Mouse (Mus musculus) kidney, embryonic 15.5 days (tissue): ENCODE measurements around the gene Pus7l. TPM values are rescaled to one million over a fixed set of nuclear protein-coding genes. Genes with fewer than 3 reads are reported as not detected.
"Not testable (repeated sequence)": the region's sequence is repeated elsewhere in the genome, so short reads cannot be mapped to it uniquely, and the experiment has no call there.

ENCODE experiments used
- ATAC-seq: fragments of 200-750 bp; cut with Nextera tagmentation; replicated peaks from 2 replicates; pipeline ENCODE4 v1.8.0; 2017; ENCODE audit warnings: moderate TSS enrichment; ENCODE audit not compliant: low FRiP score
- H3K27ac ChIP-seq: fragments of 300-500 bp; sonication (generic); 2 replicates; pipeline ENCODE4 v1.5.1; 2015; ENCODE audit warnings: mild to moderate bottlenecking, inconsistent platforms
- H3K27me3 ChIP-seq: fragments of 300-500 bp; sonication (generic); 2 replicates; pipeline ENCODE4 v1.6.1; 2015; ENCODE audit warnings: inconsistent platforms
- H3K36me3 ChIP-seq: fragments of 300-500 bp; sonication (generic); 2 replicates; pipeline ENCODE4 v1.6.1; 2015; ENCODE audit warnings: inconsistent platforms
- H3K4me1 ChIP-seq: fragments of 300-500 bp; sonication (generic); 2 replicates; pipeline ENCODE4 v1.6.1; 2015; ENCODE audit warnings: inconsistent platforms
- H3K4me2 ChIP-seq: fragments of 300-500 bp; sonication (generic); 2 replicates; pipeline ENCODE4 v1.6.1; 2015; ENCODE audit warnings: moderate library complexity, mild to moderate bottlenecking, inconsistent platforms
- H3K4me3 ChIP-seq: fragments of 300-500 bp; sonication (generic); replicated peaks from 2 replicates; pipeline ENCODE4 v1.5.1; 2015; ENCODE audit warnings: mild to moderate bottlenecking, inconsistent platforms
- H3K9ac ChIP-seq: fragments of 300-500 bp; sonication (generic); 2 replicates; pipeline ENCODE4 v1.6.1; 2015; ENCODE audit warnings: mild to moderate bottlenecking, inconsistent platforms
- H3K9me3 ChIP-seq: fragments of 300-500 bp; sonication (generic); replicated peaks from 2 replicates; pipeline ENCODE4 v1.6.1; 2016; ENCODE audit warnings: inconsistent platforms
- WGBS: fragments of 180-500 bp; shearing (Covaris S2); methylation state at CpG from one replicate; pipeline ENCODE4 v1.1.7; 2015; ENCODE audit warnings: mixed read lengths; 5-methylcytosine and 5-hydroxymethylcytosine counted together
- polyA plus RNA-seq: library from polyadenylated mRNA; unstranded; fragments of >200 nt; fragmentation: Nextera tagmentation; extraction: Ambion mirVana; gene quantifications from 2 replicates; pipeline ENCODE4 v1.2.1, GENCODE M21; 2015

Gene Pus7l
- polyA plus RNA-seq, 1 experiment from 2014 or later: 10.0 TPM

GRCm38 (mm10) chr15:94494445-94494844 lies 48.9 kb downstream of the Pus7l start:
- H3K27me3 ChIP-seq: no peaks in the 10 kb centered on the region
- no peak overlapping the region for H3K4me3 ChIP-seq
- H3K4me1 ChIP-seq: no peaks in the 10 kb centered on the region
- no peak overlapping the region for H3K4me2 ChIP-seq
- no peak overlapping the region for H3K9ac ChIP-seq
- 97% methylated on average over 1 of the region's 1 CpGs for WGBS
- no peak for ATAC-seq
- H3K27ac ChIP-seq: no peak overlapping the region
- H3K36me3 ChIP-seq: no peaks in the 10 kb centered on the region
- no peaks in the 10 kb centered on the region for H3K9me3 ChIP-seq

DNA sequence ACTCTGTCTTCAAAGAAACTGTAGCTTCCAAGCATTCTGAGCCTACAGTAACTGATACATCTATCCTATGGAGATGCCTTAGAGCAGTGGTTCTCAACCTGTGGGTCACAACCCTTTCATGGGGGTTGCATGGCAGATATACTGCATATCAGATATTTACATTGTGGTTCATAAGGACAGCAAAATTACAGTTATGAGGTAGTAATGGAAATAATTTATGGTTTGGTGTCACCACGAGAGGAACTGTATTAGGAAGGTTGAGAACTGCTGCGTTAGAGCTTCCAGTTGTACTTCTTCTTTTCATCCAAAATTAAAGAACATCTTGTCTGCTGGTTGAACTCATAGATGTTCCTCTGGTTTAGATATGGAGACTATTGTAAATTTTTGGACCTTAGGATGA lies 53.9 kb downstream of the Pus7l start:
- Histone ChIP-seq H3K27ac (no peak overlapping the region), H3K9me3 (no peaks in the 10 kb centered on the region), H3K4me1 (no peaks in the 10 kb centered on the region), H3K4me3 (no peak overlapping the region), H3K27me3 (no peaks in the 10 kb centered on the region), H3K9ac (no peak overlapping the region), H3K4me2 (no peak overlapping the region), H3K36me3 (no peaks in the 10 kb centered on the region)
- no peak for ATAC-seq
- 76% methylated on average over 2 of the region's 2 CpGs for WGBS

- H3K36me3 ChIP-seq, H3K9me3 ChIP-seq, ATAC-seq, H3K4me3 ChIP-seq, H3K27me3 ChIP-seq, H3K4me2 ChIP-seq, H3K9ac ChIP-seq, H3K27ac ChIP-seq, H3K4me1 ChIP-seq: not testable (repeated sequence)
- 95% methylated on average over 2 of the region's 2 CpGs for WGBS
Measured at GRCm38 (mm10) chr15:94488028-94488427, 55.3 kb downstream of the Pus7l start.

DNA sequence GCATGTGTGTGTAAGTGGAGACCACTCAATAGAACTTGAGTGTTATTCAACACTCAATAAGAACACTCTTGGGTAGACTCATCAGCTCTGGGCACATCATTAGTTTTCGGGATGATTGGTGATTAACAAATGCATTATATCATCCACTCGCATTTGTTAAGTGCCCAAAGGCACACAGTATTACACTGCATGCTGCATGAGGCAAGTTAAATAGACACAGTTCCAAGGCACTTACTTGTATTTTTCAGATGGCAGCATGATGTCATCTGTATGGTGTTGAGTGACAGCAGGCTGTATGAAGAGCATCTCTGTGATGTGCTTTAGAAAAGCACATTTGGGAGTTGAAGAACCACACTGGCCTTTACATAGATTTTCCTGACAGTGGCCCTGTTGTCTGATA lies 60.8 kb downstream of the Pus7l start:
- H3K9ac ChIP-seq: no peak overlapping the region
- H3K4me3 ChIP-seq: no peak overlapping the region
- H3K36me3 ChIP-seq: no peaks in the 10 kb centered on the region
- WGBS: 93% methylated on average over 2 of the region's 2 CpGs
- peaks cover 14% of the 10 kb centered on the region for H3K4me1 ChIP-seq
- no peaks in the 10 kb centered on the region for H3K27me3 ChIP-seq
- no peak for ATAC-seq
- no peaks in the 10 kb centered on the region for H3K9me3 ChIP-seq
- H3K27ac ChIP-seq: no peak overlapping the region
- H3K4me2 ChIP-seq: no peak overlapping the region

DNA sequence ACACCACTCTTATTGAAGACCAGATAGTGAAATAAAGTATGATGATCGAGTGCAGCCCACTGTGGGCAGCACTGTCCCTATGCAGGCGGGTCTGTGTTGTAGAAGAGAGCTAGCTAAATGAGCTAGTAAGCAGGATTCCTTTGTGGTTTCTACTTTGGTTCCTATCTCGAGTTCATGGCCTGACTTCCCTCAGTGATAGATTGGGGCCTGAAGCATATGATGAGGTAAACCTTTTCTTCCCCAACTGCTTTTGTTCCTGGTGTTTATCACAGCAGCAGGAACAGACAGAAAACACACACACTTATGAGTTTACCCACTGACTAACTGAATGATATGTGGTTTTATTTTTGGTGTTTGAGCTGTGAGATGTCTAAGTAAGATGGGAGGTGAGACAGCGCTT lies 62.6 kb downstream of the Pus7l start:
- peaks cover 14% of the 10 kb centered on the region for H3K4me1 ChIP-seq
- no peak overlapping the region for H3K4me3 ChIP-seq
- no peak for ATAC-seq
- H3K27ac ChIP-seq: no peak overlapping the region
- no peak overlapping the region for H3K9ac ChIP-seq
- no peaks in the 10 kb centered on the region for H3K27me3 ChIP-seq
- WGBS: 92% methylated on average over 4 of the region's 4 CpGs
- no peaks in the 10 kb centered on the region for H3K9me3 ChIP-seq
- H3K36me3 ChIP-seq: no peaks in the 10 kb centered on the region
- H3K4me2 ChIP-seq: no peak overlapping the region

- Histone ChIP-seq H3K4me1 (peaks cover 14% of the 10 kb centered on the region), H3K9ac (no peak overlapping the region), H3K27ac (no peak overlapping the region), H3K4me2 (no peak overlapping the region), H3K36me3 (no peaks in the 10 kb centered on the region), H3K9me3 (no peaks in the 10 kb centered on the region), H3K4me3 (no peak overlapping the region), H3K27me3 (no peaks in the 10 kb centered on the region)
- WGBS: 85% methylated on average over 5 of the region's 5 CpGs
- ATAC-seq: no peak
Measured at GRCm38 (mm10) chr15:94480248-94480647, 63.1 kb downstream of the Pus7l start.

DNA sequence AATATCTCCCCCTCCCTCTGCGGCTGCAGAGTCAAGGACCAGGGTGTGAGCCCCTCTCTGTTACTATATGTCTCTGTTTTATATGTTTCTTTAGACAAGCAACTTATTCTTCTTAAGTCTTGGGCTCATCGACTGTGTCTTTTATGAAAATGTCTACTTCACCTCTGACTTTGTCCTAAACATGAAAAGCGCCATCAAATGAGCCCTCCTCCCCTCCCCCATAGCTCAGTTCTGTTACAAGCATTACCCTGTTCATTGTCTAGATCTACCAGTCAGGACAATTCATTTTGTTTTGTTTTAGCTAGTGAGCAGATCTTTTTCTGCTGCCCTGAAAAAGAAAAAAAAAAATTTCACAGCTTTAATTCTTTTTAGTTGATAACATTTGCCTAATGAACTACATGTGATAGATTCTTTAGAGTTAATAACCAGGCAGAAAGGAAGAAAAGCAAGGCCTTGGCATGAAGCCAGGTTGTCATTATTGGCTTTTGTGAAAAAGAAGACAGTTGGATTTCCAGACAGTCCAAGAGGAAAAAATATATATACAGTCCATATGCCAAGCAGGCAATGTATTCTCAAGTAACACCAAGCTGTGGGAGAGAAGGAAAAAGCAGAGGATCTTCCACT lies 63.7 kb downstream of the Pus7l start:
- Histone ChIP-seq H3K4me2 (no peak overlapping the region), H3K27ac (no peak overlapping the region), H3K27me3 (no peaks in the 10 kb centered on the region), H3K4me1 (peaks cover 14% of the 10 kb centered on the region), H3K4me3 (no peak overlapping the region), H3K9ac (no peak overlapping the region), H3K9me3 (no peaks in the 10 kb centered on the region), H3K36me3 (no peaks in the 10 kb centered on the region)
- WGBS: 76% methylated on average over 3 of the region's 3 CpGs
- no peak for ATAC-seq

DNA sequence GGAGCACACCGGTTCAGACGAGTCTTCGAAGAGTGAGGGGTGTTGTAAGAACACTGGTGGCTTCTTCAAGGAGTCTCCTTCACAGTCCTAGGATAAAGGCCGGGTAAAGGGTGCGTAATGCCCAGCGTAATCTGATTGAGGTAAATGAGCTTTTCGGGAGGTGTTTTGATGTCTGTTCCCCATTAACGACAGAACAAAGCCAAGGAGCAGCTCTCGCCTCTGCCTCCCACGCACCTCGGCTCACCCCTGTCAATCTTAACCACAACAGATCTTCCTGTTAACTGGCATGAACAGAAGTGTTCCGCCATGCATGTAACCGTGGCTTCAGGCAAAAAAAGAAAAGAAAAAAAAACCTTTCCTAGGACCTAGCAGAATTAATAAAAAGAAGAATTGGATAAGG lies 64.6 kb downstream of the Pus7l start:
- Histone ChIP-seq H3K4me3 (no peak overlapping the region), H3K4me2 (0 out of 2 replicates have a peak overlapping the region, but pooled peaks have one; percentile 1), H3K27ac (no peak overlapping the region), H3K9ac (no peak overlapping the region), H3K9me3 (no peaks in the 10 kb centered on the region), H3K36me3 (no peaks in the 10 kb centered on the region), H3K27me3 (no peaks in the 10 kb centered on the region), H3K4me1 (peaks cover 14% of the 10 kb centered on the region)
- no peak for ATAC-seq
- WGBS: 21% methylated on average over 13 of the region's 13 CpGs

GRCm38 (mm10) chr15:94477287-94477686 lies 66.1 kb downstream of the Pus7l start:
- Histone ChIP-seq H3K27ac (no peak overlapping the region), H3K4me3 (no peak overlapping the region), H3K4me2 (no peak overlapping the region), H3K9me3 (no peaks in the 10 kb centered on the region), H3K27me3 (no peaks in the 10 kb centered on the region), H3K36me3 (no peaks in the 10 kb centered on the region), H3K4me1 (peaks cover 14% of the 10 kb centered on the region), H3K9ac (no peak overlapping the region)
- ATAC-seq: no peak
- WGBS: 63% methylated on average over 7 of the region's 7 CpGs

DNA sequence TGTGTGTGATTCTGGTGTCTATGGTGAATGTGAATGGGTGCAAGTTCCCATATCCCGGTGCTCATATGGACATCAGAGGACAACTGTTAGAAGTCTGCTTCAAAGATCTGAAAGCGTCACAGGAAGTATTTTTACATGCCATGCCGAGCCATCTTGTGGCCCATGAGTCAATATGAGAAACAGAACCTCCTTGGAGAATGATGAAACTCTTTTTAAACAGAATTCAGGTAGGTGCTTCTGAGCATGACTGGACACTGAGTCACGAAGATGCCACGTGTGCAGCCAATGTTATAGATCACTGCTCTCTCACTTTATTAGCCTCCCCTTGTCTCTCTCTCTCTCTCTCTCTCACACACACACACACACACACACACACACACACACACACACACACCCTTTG lies 67.4 kb downstream of the Pus7l start:
- no peak overlapping the region for H3K4me2 ChIP-seq
- 86% methylated on average over 5 of the region's 5 CpGs for WGBS

More for the DNA sequence above, 67.4 kb downstream of the Pus7l start:
- H3K9ac ChIP-seq: no peak overlapping the region
- peaks cover 14% of the 10 kb centered on the region for H3K4me1 ChIP-seq
- ATAC-seq: no peak
- no peak overlapping the region for H3K27ac ChIP-seq
- no peaks in the 10 kb centered on the region for H3K27me3 ChIP-seq
- H3K4me3 ChIP-seq: no peak overlapping the region
- H3K36me3 ChIP-seq: no peaks in the 10 kb centered on the region
- no peaks in the 10 kb centered on the region for H3K9me3 ChIP-seq

Other genes starting within 250 kb of the Pus7l start
- 2.1 and 3.6 TPM in 2 replicates for gene Adamts20, start 78.1 kb downstream of the Pus7l start, polyA plus RNA-seq
- 11.3 and 12.2 TPM in 2 replicates for gene Irak4, start 96 bp upstream of the Pus7l start, polyA plus RNA-seq
- 88.9 and 90.3 TPM in 2 replicates for gene Twf1, start 46.3 kb upstream of the Pus7l start, polyA plus RNA-seq
- gene Tmem117, start 85.7 kb upstream of the Pus7l start, polyA plus RNA-seq: 8.7 and 8.8 TPM in 2 replicates